Mouse (Mus musculus): Measurements from ENCODE around the gene Tnni3k.
"Not testable (repeated sequence)": the region's sequence is repeated elsewhere in the genome, so short reads cannot be mapped to it uniquely, and the experiment has no call there.

The Tnni3k gene

DNA sequence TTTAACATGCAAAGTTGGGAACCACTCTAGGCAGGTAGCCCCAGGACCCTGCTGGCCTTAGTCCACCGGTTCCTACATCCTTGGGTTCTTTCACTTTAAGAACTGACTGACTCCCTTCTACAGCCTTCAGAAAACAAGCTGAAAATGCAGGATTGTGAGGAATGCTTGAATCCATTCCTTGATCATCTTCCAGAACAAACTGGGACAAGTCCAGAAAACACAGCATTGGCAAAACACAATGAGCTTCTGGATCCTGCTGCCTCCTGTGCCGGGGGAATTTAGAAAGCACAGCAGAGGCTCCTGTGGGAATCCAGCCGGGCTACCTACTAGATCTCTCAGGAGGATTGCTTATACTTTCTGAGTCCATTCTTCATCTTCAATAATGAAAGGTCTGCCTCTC is 229.5 kb downstream of the Tnni3k start:
- DNase-seq (ENCODE audit: low read depth, low spot score) = no peak

DNA sequence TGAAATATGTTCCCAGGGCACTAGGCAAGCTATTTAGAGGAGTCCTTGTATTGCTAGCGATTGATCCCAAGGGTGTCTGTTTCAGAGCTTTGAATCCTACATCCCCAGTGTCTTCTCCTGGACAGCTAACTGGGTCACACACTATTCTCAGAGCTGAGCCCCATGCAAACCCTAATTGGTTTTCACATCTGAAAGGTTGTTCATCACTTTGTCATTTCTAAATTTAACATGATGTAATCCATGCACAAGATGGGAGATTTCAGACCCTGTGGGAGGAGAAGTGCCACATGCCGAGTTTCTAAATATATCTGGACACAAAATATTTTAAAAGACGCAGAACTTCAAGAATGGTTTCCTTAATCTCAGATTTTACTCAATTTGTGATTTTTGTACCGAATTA is 230.5 kb downstream of the Tnni3k start:
- no peak for DNase-seq (ENCODE audit: low read depth, low spot score)

DNA sequence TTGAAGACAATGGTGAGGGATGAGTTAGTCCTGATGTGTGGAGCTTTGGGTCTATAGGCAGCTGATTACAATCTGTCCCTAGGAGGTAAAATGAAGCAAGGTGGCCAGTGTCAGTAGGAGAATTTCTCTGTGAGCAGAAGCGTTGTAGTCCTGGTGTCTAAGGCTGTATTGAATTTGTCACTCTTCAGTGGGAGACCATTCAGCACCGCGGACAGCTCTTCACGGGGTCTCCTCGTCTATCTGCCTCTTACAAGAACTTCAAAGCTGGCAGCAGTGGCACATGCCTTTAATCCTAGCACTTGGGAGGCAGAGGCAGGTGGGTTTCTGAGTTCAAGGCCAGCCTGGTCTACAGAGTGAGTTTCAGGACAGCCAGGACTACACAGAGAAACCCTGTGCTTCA is 235.5 kb downstream of the Tnni3k start:
- not testable (repeated sequence) for DNase-seq (ENCODE audit: low read depth, low spot score)

DNA sequence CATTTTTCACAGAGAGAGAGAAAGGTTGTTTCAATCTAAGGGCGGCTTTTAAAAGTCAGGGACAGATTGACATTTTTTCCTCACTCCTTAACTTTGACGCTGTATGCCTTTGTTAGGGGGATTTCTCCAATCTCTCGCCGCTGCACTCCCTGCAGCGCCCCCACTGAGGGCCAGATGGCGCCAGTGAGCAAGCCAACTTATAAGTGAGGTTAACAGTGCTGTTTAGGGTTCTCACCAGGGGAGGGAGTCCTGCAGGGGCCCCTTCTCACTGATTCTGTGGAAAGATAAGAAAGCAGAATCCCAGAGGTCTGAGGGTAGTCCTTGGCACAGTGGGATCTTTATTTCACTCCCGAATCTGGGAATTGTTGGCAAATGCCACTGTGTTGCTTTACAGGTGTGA is 237.5 kb downstream of the Tnni3k start:
- DNase-seq (ENCODE audit: low read depth, low spot score) = peak; percentile 41

DNA sequence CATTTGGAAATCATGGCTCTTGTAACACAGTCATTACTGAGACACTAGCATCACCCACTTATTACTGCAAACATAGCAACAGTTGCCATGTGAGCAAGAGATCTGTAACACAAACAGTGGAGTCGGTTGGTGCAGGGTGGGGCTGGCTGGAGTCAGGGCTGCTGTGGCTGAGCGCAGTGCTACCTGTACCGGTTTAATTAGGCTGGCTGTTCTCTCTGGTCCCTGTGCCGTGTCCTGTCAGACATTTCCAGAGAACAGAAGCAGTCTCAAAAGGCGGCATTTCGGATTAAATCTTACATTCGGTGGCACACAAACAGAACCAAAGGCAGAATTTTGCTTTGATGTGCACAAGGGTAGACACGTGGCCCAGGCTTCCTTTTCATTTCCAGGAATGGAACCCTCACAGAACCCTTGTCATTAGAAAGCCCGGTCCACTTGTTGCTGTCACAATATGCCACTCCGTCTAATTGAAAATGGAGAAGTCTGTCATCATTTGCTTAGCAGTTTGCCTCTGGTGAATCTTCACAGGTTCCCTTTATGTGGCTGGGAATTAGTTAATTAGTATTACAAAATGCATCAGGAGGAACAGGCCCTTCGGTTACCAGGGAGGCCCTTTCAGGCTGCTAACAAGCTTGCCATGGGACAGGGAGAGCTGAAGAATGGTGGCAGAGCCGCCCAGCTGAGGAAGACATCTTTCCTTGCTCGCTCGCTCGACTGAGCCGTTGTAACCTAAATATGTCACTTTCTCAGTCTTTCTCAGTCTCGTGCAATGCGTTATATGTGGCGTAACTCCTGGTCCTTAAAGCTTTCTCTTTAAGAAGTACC is 238.2 kb downstream of the Tnni3k start:
- no peak for DNase-seq (ENCODE audit: low read depth, low spot score)

DNA sequence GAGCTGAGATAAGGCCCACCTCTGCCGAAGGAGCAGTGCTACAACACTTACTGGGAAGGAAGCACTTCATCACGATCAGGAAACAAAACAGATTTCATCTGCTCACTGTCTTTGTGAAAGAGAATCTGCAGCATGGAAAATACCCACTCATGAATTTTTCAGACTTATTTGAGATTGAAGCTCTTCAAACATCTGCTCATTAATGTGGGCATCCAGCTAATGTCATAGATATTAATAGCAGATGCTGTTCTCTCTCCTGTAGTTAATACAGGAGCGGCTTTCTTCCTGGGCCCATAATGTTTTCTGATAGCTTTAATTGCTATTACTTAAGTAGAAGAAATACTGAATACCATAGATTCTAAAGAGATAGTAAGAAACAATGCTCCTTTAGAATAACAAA is 239.0 kb downstream of the Tnni3k start:
- DNase-seq (ENCODE audit: low read depth, low spot score) = no peak

DNA sequence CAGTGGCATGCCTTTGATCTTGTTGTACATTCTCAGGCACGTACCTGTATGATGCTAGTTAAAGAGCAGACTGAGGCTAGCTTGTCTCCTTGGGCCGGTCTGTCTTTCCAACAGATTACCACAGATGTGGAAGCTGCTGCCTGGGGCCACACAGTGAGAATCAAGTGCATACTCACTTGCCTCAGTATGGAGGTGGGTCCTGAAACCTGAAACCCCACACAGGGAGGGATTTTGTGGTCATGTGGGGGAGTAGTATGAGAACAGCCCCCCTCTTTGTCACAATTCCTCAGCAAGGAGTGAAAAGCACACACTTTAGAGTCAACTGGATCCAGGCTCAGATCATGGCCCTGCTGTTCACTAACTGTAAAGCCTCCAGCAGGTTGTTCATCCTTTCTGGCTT is 239.6 kb downstream of the Tnni3k start:
- no peak for DNase-seq (ENCODE audit: low read depth, low spot score)

DNA sequence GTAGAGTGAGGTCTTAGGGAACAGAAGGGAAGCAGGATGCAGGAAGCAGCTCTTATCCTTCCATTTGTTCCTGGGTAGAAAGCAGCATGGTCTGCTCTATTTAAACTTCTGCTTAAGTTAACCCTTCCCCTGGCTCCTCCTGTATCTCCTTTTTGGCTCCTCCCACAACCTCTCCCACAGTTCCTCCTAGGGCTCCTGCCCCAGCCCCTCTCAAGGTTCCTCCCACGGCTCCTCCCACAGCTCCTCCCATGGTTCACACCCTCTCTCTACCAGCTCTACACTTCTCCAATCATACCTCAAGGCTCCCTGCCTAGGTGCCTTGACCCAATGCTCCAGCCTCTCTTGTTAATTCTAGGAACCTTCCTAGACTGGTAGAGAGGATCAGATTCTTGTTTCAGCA is 242.3 kb downstream of the Tnni3k start:
- DNase-seq (ENCODE audit: low read depth, low spot score) = no peak

DNA sequence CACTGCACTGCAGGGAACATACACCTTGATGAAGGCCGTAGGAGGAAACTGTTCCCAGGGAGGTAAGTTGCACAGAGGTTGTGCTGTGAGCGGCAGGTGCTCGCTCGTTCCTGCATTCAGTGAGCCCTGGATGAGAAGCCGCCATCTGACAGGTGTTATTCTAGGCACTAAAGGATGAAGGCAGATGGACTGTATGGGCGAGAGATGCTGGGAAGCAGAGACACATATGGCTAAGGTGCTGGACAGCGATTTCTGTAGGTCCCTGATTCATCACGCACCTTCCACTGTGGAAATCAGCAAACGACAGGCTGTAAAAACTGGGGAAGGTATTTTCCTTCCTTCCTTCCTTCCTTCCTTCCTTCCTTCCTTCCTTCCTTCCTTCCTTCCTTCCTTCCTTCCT is 243.4 kb downstream of the Tnni3k start:
- DNase-seq (ENCODE audit: low read depth, low spot score) = no peak

DNA sequence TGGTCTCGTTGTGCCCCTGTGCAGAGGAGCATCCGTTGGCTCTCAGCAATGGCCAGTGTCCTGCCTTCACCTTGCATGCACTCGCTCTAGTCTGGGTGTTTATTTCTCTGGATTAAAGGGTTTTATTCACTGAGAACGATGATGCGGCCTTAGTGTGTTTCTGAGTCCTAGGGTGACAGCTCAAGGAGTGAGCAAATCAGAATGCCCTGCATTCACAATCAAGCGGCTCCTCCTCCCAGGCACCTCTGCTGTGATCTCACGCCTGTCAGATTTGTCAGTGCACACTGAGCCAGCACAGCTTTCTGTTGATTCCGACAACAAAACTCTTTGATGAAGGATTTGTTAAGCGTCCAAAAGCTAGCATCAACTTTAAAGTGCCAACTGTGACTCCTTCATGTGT is 243.9 kb downstream of the Tnni3k start:
- DNase-seq (ENCODE audit: low read depth, low spot score) = no peak

DNA sequence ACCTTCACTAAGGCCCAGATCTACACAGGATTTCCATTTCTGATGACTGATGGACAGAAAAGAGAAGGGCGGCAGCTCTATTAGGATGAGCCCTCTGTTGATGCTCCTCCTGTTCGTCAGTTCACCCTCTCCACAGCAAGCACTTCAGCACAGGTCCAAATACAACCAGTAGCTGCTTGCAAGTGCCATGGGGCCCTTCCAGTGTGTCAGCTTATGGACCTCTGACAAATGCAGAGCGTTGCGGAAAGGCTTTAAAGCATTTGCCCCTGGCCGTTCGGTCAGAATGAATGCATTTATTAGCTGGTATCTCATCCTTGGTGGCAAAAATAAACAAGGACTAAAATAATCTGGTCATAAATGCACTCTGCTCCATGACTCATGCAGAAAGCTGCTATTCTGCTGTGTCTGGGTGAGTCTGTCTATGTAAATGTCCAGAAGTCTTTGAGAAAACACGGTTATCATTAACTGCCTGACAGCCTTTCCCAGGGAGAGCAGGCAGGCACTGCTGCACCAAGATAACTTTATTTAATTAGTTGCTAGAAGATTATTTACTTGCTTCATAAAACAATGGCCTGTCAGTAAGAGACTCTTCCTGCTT is 244.8 kb downstream of the Tnni3k start:
- DNase-seq (ENCODE audit: low read depth, low spot score) = no peak

DNA sequence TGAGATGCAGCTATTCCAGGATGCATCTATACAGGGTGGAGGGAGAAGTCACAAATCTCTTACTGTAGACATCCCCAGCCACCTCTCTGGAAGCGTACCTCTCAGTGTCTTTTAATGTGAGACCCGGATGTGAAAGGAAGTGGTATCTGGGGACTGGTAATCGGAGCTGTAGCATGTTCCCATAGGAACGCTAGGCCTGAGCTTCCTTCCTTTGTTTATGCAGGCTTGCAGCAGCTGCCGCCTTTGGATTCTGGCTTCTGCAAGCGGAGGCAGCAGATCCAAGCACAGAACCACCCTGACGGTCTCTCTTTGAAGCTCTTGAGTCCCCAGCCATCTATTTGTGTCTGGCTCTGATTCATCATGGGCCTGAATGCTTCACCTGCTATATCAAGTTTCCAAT is 248.6 kb downstream of the Tnni3k start:
- no peak for DNase-seq (ENCODE audit: low read depth, low spot score)

DNA sequence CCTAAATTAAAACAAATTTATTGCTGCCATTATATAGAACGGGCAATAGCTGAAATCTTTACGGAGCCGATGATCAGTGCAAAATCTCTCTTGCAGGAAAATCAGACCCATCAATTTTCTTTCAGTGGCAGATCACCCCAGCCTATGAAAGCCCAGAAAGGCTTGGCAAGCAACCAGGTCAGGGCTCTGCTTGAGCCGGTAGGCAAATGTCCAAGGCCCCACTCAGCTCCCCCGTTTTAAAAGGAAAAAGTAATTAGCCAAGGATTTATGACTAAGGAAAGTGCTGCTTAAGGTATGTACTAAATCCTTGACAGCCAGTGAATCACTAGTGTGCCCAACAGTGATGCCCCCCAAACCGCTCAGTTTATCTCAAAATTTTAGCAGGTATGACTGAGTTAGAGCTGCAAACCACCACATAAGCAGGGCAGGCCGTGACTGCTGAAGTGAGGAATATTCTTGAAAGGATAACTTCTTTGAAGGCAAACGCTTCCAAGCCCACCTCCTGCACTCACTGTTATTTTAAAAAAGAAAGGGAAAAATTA is 254.2 kb downstream of the Tnni3k start:
- DNase-seq (ENCODE audit: low read depth, low spot score) = no peak

DNA sequence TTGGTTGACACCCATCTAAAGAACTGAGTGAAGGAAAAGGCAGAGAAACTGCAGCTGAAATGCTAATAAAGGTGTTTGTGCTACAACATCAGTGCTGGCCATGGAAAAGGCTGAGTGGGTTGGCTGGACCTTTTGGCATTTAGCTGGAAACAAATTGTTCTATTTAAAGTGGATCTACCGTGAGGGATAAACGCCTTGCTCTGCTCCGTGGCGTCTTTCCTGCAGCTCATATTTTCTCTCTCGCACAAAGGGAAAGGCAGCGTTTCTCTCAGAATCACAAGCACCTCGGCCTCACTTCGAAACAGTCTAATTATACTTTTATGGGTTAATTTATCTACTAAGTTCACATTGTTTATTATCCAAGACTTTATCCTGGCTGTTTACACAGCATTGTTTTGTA is 254.8 kb downstream of the Tnni3k start:
- no peak for DNase-seq (ENCODE audit: low read depth, low spot score)

DNA sequence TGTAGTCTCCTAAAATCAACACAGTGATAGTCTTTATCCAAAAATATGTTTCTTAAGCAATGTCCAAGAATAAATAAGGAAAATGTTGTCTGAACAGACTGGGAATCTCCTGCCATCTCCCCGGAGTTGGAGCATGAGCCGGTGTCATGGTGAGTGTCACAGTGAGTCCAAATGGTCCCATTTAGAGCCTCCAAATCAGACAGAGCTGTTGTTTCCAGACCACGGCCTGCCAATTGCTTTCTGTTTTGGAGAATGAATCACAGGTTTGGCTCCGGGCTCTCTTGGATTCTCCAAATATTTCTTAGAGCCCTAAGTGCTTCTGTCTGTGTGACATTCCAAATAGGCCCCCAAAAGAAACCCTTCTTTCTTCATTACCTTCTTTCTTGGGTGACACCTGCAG is 256.4 kb downstream of the Tnni3k start:
- no peak for DNase-seq (ENCODE audit: low read depth, low spot score)

DNA sequence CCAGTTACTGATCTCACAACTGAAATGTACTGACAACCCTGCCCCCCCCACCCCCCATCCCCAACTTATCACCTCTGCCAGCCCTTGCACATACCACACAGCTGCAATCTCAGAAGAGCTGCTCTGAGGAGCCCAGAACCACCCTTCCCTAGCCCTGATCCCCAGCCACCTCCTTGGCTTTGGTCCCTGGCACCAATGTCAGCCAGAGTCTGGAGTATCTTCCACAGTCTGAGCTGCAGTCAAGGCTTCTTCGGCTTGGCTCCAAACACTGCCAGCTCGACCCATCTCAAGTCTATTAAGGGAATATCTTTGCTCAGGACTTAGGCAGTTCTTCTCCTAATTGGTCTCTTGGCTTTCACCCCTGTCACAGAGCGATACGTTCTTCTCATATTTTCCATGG is 261.6 kb downstream of the Tnni3k start:
- DNase-seq (ENCODE audit: low read depth, low spot score) = no peak

DNA sequence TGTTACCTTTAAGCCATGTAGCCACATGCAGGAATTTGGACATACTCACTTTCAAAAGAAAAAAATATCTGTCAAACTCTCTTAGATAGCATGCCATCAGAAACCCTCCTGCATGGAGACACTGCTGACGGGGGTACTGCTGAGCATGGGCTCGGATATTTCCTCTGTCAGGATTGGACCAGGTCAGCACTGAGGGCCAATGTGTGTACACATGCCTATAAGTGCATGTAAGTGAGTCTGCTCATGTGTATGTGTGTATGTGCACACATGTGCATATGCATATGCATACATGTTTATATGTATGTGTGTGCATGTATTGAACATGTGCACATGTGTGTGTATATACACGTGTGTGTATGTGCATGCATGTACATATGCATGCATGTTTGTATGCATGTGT is 267.6 kb downstream of the Tnni3k start:
- DNase-seq (ENCODE audit: low read depth, low spot score) = no peak

DNA sequence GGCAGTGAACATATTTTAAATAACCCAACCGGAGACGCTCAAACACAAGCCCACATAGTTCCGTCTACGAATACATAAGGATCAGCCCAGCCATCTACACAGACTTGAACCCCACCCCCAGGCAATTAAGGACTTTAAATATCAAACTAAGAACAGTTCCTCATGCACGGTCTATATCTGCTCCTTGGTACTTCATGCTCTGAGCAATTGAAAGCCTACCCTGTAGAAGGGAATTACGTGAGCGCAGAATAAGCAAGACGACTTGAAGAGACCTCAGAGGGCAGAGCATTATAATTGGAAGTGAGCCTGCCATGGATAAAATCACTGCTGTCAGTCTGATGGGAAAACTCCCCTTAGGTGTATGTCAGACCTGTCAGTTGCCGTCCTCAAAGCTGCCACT is 268.9 kb downstream of the Tnni3k start:
- DNase-seq (ENCODE audit: low read depth, low spot score) = no peak

DNA sequence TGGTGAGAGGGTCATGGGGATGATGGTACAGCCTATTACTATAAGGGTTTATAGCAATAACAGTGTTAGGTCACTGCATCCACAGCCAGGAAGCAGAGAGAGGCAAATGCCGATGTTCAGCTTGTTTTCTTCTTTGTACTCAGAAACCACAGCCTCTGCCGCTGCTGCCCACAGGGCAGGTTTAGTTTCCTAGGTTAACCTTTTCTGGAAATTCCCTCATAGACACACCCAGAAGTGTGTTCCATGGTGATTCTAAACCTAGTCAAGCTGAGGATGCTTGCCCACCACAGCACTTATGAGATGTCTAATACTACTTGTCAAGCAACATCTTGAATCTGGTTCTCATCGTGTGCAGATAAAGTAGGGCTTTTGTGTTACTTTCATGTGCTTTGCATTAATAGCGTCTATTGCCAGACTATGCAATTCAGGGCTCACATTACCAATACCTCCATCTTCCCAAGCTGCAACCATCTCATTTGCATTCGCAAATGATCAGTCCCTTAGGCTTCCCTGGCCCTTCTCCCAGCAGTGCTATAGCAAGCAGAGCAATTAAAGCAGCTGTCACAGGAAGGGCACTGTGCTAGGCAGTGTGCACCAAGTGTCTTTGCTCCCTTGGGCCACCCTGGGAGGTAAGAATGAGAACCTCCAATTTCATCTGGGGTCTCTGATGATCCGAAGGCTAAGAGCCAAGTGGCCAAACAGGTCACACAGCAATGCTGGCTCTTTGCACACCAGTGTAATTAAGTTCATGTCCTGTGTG is 276.2 kb downstream of the Tnni3k start:
- no peak for DNase-seq (ENCODE audit: low read depth, low spot score)

DNA sequence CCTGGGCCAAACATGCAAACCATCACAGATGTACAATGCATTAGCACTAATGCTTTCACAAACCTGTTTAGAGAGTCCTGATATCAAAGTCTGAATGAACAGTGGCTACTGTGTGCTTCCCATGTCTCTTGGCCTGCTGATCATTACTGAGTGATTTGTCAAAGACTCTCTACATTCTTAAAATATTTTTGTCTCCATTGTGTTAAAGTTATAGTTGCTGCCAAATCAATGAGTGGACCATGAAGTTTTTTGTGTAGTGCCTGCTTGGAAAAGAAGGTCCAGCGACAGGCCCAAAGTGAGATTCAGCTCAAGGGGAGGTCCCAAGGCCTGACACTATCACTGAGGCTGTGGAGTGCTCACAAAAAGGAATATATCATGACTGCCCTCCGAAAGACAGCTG is 283.6 kb downstream of the Tnni3k start:
- DNase-seq (ENCODE audit: low read depth, low spot score) = no peak

DNA sequence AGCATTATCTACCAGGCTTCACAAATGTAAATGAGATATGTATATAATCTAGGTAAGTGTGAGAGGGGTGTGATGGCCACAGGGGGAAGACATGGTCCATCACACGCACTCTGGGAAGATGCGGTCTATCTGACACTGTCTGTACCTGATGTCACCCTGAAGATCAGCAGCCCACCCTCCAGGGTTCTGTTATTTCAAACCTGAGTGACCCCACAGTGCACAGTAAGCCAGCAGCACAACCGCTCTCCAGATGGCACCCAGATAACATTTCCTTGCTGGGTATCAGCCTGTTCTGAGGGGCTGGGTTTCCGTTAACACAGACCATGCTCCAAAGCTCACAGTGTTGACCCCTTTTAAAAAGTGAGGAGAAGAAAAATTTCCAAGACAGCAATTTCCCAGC is 288.9 kb downstream of the Tnni3k start:
- no peak for DNase-seq (ENCODE audit: low read depth, low spot score)

DNA sequence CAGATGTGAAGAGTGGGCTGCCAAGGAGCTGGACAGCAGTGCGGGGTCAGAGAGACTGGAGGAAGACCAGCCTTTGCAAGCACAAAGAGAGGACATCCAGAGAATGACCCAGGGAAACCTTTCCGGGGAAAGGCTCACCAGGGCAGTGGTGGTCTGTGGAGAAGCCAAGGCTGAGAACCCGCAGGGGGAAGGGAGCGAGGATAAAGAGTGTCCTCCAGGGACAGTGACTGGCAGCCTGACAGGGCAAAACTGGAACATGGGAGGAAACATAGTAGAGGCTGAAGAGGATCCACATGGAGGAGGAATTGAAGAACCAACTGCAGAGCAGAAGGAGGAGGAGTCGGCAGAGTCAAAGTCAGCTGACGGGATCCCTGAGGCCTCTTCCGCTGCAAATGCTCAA is 291.1 kb downstream of the Tnni3k start:
- DNase-seq (ENCODE audit: low read depth, low spot score) = no peak

DNA sequence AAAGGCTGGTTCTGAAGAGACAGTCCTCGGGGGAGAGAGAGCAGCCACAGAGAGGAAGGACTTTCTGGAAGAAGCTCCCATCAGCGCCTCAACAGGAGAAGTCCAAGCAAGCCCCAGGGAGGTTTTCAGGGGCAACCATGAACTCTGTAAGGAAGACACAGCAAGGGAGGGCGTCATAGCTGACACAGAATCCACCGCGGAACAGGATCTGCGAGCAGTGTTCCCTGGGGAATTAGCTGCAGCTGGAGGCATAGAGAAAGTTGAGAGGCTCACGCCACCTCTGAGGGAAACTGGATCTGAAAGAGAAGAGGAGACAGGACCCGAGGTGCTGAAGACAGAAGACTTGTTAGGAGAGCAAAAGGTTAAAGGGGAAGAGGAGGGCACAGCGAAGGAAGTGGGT is 291.8 kb downstream of the Tnni3k start:
- DNase-seq (ENCODE audit: low read depth, low spot score) = no peak
